Mouse (Mus musculus): Measurements from ENCODE around the gene Trappc13.

DNA sequence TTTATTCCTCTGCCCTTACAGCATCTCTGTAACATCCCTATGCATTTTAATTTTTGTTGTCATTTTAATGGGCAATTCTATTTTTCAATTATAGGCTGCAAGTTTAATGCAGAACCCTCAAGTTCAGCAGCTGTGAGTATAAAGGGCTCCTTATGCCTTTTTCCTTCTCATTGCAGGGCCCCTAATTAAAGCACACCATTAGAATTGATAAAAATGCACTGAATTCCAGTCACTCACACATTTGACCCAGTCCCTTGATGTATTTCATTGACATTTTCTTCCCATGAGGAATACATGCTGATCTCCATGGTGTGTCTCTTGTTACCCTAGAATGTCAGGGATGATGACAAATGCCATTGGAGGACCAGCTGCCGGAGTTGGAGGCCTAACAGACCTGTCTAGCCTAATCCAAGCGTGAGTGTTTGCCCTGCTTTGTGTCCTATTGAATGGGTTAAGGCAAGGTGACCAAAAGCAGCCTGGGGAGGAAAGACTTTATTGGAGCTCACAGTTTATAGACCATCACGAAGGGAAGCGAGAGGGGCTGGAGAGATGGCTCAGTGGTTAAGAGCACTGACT, 43.7 kb downstream of the Trappc13 start:
- no peak for TF ChIP-seq MAFK (IDR thresholded peaks at IDR 0.05; ENCODE audit: insufficient read depth, low read depth, low read length)
- no peak for TF ChIP-seq HCFC1 (IDR thresholded peaks at IDR 0.05; ENCODE audit: borderline replicate concordance, insufficient read depth, low read length)
- no peak for TF ChIP-seq CHD2 (IDR thresholded peaks at IDR 0.05; ENCODE audit: low read depth, low read length)

All from ES-E14 (cell line).